Mouse (Mus musculus): Measurements from ENCODE around the gene Ntmt1.

GRCm38 (mm10) chr2:30771806-30772460, 35.7 kb upstream of the Ntmt1 start:
- TF ChIP-seq CTCF (IDR thresholded peaks at IDR 0.05; ENCODE audit: low read depth) (no peak), EP300 (IDR thresholded peaks at IDR 0.05; ENCODE audit: low read depth) (peak; percentile 95)

All from liver, postnatal 0 days (tissue).